Mouse (Mus musculus): ENCODE measurements around the gene Arl5a.

The Arl5a gene

GRCm38 (mm10) chr2:52422871-52423610, 1.7 kb downstream of the Arl5a start:
- DNase-seq (ENCODE audit: low spot score): no peak

DNA sequence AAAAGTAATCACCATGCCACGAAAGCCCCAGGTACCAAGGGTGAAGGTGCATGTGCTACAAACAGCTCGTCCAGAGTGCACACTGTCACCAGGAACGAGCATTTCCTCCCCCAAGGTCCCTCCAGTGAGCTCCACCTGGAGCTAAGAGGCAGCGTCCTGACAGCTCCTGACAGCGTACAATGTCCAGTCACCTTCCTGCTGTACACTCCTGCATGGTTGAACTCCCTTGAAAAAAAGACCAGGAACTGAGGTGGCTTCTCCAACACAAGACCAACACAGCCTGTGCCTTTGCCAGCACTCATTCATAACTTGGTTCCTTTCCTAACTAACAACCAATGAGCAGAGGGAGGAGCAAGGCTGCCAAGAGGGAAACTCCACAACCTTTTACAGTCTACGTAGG, 3.5 kb downstream of the Arl5a start:
- DNase-seq (ENCODE audit: low spot score): no peak

GRCm38 (mm10) chr2:52420001-52420710, 4.5 kb downstream of the Arl5a start:
- no peak for DNase-seq (ENCODE audit: low spot score)

DNA sequence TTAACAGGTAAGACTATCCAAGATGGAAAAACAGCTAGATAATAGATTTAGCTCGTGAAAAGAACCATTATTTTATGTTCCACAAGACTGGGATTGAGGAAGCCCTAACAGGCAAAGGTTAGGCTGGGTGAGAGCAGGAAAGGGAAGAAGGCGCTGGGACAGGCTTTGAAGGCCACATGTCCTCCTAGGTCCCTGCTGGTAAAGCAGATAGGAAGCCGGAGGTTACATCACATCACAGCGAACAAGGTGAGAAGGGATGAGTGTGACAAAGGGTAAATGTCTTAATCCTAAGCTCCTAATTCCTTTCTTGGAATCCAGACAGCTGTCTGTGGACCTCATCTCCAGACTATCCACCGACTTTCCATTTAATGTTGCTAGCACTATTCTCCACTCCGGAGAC, 5.4 kb downstream of the Arl5a start:
- no peak for DNase-seq (ENCODE audit: low spot score)

DNA sequence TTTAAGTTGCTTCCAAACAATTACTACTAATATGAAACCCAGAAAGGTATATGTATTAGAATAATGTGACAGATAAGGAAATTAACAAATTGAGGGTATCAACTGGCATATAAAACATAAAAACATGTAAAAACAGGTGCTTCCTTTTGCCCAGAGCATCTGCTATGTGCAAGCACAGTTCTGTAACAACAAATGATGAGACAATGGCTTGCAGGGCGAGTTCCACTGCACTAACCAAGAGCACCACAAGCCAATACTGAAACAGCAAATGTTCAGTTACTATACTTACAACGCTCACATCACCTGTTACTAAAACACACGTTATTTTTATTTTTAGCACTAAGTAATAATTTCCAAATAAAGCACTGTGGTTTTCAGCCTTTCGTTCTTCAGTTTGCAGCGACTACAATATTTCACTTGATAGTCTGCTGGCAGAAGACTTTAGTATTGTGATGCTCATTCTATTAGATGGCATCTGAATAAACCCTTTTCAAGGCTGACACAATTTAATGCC, 12.1 kb downstream of the Arl5a start:
- no peak for DNase-seq (ENCODE audit: low spot score)

DNA sequence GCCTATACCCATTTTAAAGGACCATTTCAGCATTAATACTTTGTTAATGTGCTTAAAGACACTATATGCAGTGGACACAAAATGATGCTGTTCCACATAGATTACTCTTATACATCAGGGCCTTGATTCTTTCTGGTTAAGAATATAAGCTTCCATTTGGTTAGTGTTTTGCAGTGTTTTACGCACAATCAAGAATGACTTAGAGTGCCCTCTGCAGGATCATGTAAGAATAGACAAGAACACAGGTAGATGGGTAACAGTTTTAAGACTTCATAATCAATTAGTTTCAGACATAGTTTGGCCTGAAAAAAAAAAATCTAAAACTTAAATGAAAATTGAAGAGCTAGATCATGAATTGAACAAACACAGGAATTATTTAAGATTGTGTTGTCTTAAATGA, 18.2 kb downstream of the Arl5a start:
- peak; percentile 3 for DNase-seq (ENCODE audit: low spot score)

GRCm38 (mm10) chr2:52405238-52405637, 19.5 kb downstream of the Arl5a start:
- DNase-seq (ENCODE audit: low spot score): no peak

DNA sequence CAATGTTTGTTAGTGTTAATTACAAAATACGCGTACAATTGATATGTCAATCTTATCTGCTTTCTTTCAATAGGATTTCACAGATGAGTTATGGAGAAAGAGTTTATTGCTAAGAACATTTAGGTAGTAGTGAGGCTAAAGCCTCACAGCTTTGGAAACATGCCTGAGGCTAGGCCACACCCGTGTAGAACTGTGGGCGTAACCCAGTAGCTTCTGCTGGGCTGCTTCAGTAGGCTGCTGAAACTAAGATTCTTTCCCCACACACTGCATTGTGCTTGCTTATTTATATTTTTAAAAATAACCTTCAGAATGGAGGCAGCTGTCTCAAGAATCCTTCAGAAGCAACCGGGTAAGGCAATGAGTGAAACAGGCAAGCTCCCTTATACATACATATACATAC, 30.2 kb downstream of the Arl5a start:
- DNase-seq (ENCODE audit: low spot score): no peak

DNA sequence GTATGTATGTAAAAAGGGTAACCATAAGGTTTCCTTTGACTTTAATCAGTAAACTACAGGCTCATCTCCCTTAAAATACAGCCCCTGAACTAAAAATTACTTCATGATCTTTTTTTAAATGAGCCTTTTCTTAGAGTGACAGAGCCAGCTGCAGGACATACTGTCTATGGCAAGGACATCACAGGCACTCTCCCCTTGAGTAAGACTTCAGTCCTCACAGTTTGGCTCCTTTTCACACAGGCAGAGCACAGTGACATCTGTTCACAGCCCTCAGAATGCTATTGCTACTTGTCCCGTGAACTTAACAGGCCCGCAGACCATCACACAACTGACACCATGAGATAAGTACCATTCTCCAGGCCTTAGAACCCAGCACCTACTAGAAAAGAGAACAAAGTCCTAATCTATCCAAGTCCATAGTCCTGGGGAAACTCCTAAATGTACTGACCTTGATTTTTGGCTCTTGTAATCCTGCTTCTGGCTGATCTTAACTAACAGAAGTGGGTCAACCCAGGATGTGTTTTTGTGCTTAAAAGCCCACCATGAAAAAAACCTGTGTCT, 34.2 kb downstream of the Arl5a start:
- no peak for DNase-seq (ENCODE audit: low spot score)

DNA sequence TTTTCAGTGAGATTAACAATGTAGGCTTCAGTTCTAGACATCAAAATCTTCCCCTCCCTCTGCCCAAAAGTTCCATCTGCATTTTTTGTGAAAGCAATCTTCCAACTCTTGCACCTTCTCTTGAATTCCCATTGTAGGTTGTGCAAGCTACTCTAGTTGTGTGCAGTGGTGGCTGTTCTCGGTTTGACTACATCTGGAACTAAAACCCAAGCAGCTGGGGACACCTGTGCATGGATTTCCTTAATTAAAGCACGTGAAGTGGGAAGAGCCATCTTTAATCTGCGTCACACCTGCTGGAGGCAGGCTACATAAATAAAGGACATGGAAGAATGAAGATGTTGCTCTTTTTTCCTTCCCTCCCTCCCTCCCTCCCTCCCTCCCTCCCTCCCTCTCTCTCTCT, 34.7 kb downstream of the Arl5a start:
- DNase-seq (ENCODE audit: low spot score): no peak

- no peak for DNase-seq (ENCODE audit: low spot score)
Observed at GRCm38 (mm10) chr2:52386451-52386850, 38.2 kb downstream of the Arl5a start.

- no peak for DNase-seq (ENCODE audit: low spot score)
Observed at GRCm38 (mm10) chr2:52386037-52386436, 38.7 kb downstream of the Arl5a start.

- peak; percentile 62 for DNase-seq (ENCODE audit: low spot score)
Observed at GRCm38 (mm10) chr2:52378848-52379261, 45.8 kb downstream of the Arl5a start.

- DNase-seq (ENCODE audit: low spot score): peak; percentile 13
Observed at GRCm38 (mm10) chr2:52378448-52378804, 46.3 kb downstream of the Arl5a start, which contains the start of gene Neb. Neb (minus strand) TSS chr2:52378474.

DNA sequence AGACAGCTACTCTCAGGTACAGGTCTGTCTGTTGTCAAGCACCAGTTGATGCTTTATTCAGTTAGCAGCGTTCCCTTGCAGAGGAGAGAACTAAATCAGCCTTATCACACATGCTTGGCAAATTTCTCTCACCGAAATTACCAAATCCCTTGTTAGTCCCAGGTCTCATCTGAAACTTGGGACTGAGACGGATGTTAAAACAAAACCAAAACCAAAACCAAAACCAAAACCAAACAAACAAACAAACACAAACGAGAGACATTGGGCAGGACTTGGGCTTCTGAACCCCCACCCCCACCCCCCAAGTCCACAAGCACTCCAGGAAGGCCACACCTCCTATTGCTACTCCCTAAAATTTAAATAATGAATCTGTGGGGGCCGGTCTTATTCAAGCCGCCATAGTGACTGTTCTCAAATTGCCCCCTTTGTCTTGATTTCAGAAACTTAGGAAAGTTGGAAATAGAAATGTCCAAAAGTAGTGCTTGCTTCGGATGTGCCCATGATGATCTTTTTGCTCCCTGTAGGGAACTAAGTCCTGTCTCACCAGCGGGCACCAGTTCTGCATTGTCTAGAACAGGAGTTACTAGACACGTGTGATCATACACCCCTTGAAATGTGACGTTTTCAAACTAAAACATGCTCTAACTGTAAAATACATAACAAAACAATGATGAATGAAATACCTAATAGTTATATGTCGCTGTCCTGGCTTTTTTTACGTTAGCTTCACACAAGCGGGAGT, 46.8 kb downstream of the Arl5a start:
- no peak for DNase-seq (ENCODE audit: low spot score)

GRCm38 (mm10) chr2:52374706-52375105, 50.0 kb downstream of the Arl5a start:
- DNase-seq (ENCODE audit: low spot score): no peak

DNA sequence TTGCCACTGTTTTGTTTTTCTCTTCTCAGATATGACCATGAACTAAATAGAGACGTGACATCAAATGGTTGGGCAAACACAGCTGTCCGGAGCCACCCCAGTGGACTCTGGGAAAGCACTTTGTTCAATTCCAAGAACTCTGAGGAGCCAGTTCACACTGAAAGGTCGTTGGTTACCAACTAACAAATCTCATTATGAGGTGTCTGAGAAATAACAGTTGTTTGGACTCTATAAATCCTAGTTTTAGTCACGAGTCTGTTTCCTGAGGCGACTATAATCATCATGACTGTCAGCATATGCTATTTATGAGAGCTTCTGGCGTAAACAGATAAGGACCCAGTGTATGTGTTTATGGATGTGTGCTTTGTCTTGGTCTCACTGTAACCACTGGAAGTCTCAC, 52.2 kb downstream of the Arl5a start:
- no peak for DNase-seq (ENCODE audit: low spot score)

DNA sequence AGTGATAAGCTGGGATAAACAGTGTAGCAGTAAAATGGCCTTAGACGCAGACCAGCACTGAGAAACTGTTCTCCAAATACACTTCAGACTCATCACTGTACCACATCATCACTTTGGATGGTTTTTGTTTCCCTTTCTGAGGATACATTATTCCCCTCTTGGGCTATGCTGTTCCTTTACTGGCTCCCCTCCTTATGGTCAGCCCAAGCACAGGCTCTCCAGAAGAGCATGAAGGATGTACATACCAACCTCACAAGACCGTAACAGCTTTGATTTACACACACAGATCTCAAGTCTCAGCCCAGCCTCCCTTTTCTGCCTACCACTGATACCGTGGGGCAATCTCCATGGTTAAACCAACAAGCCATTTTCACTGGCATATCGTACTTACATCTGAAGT, 52.6 kb downstream of the Arl5a start:
- DNase-seq (ENCODE audit: low spot score): no peak

DNA sequence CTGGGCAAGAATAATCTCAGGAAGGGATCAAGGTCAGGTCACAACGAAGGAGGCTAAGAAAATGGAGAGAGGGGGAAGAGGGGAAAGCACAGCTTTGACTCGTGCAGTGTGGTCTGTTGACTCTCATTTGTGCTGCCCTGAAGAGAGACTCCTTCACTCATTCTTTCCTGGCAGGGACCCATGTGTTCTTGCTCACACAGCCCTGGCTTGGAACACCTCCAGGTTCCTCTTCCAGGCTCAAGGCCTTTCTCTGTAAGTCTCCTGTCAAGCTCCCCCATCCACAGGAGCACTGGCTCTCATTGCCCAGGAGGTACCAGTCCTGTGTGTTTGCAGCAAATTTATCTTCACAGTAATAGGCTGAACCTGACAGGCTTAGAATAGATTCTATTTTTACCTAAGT, 53.6 kb downstream of the Arl5a start:
- DNase-seq (ENCODE audit: low spot score): no peak

- DNase-seq (ENCODE audit: low spot score): no peak
Observed at GRCm38 (mm10) chr2:52369622-52370021, 55.1 kb downstream of the Arl5a start.

- no peak for DNase-seq (ENCODE audit: low spot score)
Observed at GRCm38 (mm10) chr2:52367665-52368064, 57.0 kb downstream of the Arl5a start.

- DNase-seq (ENCODE audit: low spot score): no peak
Observed at GRCm38 (mm10) chr2:52367248-52367647, 57.5 kb downstream of the Arl5a start.
